Mouse (Mus musculus) heart, embryonic 13.5 days (tissue): ENCODE results near the gene Nrxn1. TPM values are rescaled to one million over a fixed set of nuclear protein-coding genes. Genes with fewer than 3 reads are reported as not detected.
A peak's percentile ranks its signal among the peaks of the same experiment; 100 is the strongest.

ENCODE experiments used
- ATAC-seq: fragments of 200-750 bp; cut with Nextera tagmentation; 2 replicates; pipeline ENCODE4 v1.8.0; 2017; ENCODE audit warnings: moderate TSS enrichment; ENCODE audit not compliant: insufficient number of reproducible peaks, low FRiP score, low TSS enrichment; ENCODE audit errors: extremely low read depth
- H3K27ac ChIP-seq: fragments of 300-500 bp; sonication (generic); replicated peaks from 2 replicates; pipeline ENCODE4 v1.5.1; 2015; ENCODE audit warnings: moderate library complexity, mild to moderate bottlenecking, inconsistent platforms
- H3K27me3 ChIP-seq: fragments of 300-500 bp; sonication (generic); replicated peaks from 2 replicates; pipeline ENCODE4 v1.6.1; 2015; ENCODE audit warnings: mild to moderate bottlenecking, inconsistent platforms
- H3K36me3 ChIP-seq: fragments of 300-500 bp; sonication (generic); 2 replicates; pipeline ENCODE4 v1.6.1; 2015; ENCODE audit warnings: mild to moderate bottlenecking, inconsistent platforms
- H3K4me1 ChIP-seq: fragments of 300-500 bp; sonication (generic); 2 replicates; pipeline ENCODE4 v1.6.1; 2015; ENCODE audit warnings: inconsistent platforms
- H3K4me2 ChIP-seq: fragments of 300-500 bp; sonication (generic); 2 replicates; pipeline ENCODE4 v1.6.1; 2015; ENCODE audit warnings: inconsistent platforms, mild to moderate bottlenecking, moderate library complexity
- H3K4me3 ChIP-seq: fragments of 300-500 bp; sonication (generic); 2 replicates; pipeline ENCODE4 v1.5.1; 2015; ENCODE audit warnings: moderate library complexity, mild to moderate bottlenecking, inconsistent platforms
- H3K9ac ChIP-seq: fragments of 300-500 bp; sonication (generic); 2 replicates; pipeline ENCODE4 v1.6.1; 2015; ENCODE audit warnings: inconsistent platforms, mild to moderate bottlenecking, moderate library complexity
- H3K9me3 ChIP-seq: fragments of 300-500 bp; sonication (generic); 2 replicates; pipeline ENCODE4 v1.6.1; 2016; ENCODE audit warnings: inconsistent platforms
- WGBS: fragments of 180-500 bp; shearing (Covaris S2); methylation state at CpG from one replicate; pipeline ENCODE4 v1.1.7; 2015; ENCODE audit warnings: mixed read lengths; 5-methylcytosine and 5-hydroxymethylcytosine counted together
- polyA plus RNA-seq: library from polyadenylated mRNA; unstranded; fragments of >200 nt; fragmentation: Nextera tagmentation; extraction: Ambion mirVana; gene quantifications from 2 replicates; pipeline ENCODE4 v1.2.1, GENCODE M21; 2015

The Nrxn1 gene
- polyA plus RNA-seq, result 1.8 and 1.9 TPM in 2 replicates

DNA sequence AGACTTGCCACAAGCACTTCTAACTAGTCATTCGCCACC is at the start of gene Nrxn1:
Gene Nrxn1 (minus strand): TSS at position 30 of the 39 bp plus-strand sequence.
- peak within 1 kb of the TSS; percentile 31 for H3K4me3 ChIP-seq
- WGBS, result 0% methylated on average over 1 of the region's 1 CpGs
- H3K4me1 ChIP-seq, result 0 out of 2 replicates have a peak, but pooled peaks cover 3% of the 10 kb centered on the region
- H3K27ac ChIP-seq, result no peak within 1 kb of the TSS
- H3K4me2 ChIP-seq, result peak within 1 kb of the TSS; percentile 57
- H3K9me3 ChIP-seq, result 0 out of 2 replicates have a peak, but pooled peaks cover 5% of the 10 kb centered on the region
- no peaks in the 10 kb centered on the region for H3K36me3 ChIP-seq
- no peak for ATAC-seq
- H3K27me3 ChIP-seq, result peaks cover 14% of the 10 kb centered on the region
- H3K9ac ChIP-seq, result no peak within 1 kb of the TSS

DNA sequence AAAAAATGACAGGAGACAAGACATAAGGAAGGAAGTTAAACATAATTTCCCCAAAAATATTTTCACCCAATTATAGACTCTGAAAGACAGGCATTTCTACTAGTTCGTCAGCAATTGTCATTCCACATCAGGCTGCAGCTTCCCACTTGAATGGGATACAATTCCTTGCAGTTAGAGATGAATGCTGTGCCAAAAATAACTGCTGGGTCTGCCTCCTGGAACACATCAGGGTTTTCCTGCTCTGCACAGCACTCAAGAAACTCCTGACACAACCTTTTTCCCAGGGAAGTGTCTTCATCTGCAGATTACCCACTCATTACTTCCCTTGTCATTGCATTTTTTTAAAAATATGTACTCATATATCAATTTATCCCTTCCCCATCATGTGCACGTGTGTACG is 44.0 kb upstream of the Nrxn1 start:
- 33% methylated on average over 3 of the region's 3 CpGs for WGBS
- Histone ChIP-seq H3K9me3 (no peaks in the 10 kb centered on the region), H3K4me3 (no peak overlapping the region), H3K9ac (no peak overlapping the region), H3K4me1 (peaks cover 9% of the 10 kb centered on the region; the same call in 1 of the 2 replicates), H3K4me2 (no peak overlapping the region), H3K36me3 (no peaks in the 10 kb centered on the region), H3K27ac (peak overlapping the region; percentile 32; the same call in 1 of the 2 replicates), H3K27me3 (no peaks in the 10 kb centered on the region)
- no peak for ATAC-seq

DNA sequence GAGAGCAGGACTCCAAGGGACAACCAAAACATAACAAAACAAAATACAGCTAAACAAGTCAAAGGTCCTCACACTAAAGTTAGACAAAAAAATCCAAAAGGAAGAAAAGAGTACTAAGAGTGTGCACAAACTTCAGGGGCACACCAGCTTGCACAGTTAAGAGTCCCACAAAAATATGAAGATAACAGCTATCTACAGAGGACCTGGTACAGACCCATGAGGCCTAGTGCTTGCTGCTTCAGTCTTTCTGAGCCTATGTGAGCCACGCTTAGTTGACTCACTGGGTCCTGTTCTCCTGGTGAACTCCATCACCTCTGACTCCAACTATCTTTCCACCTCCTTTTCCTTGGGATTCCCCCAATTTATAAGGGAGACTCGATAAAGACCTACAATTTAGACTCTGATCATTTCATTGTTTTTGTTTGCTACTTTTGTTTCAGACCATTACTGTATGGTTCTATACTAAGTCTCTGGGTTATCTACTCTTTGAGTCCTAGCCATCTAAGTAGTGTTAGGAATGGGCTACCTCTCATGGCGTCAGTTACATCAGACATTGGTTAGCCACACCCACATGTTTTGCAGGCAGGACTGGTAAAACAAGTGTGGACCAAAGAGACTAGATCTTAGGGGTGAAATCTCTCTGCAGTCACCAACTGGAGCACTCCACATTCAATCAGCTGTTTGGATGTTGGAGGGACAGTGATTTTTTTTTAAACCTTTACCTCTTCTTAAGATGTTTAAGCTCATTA is 20.2 kb upstream of the Nrxn1 start:
- ATAC-seq, result no peak
- H3K4me1 ChIP-seq, result no peaks in the 10 kb centered on the region
- H3K36me3 ChIP-seq, result no peaks in the 10 kb centered on the region
- no peak overlapping the region for H3K4me3 ChIP-seq
- H3K27ac ChIP-seq, result no peak overlapping the region
- no peaks in the 10 kb centered on the region for H3K27me3 ChIP-seq
- H3K9me3 ChIP-seq, result no peaks in the 10 kb centered on the region
- no peak overlapping the region for H3K4me2 ChIP-seq
- 63% methylated on average over 3 of the region's 3 CpGs for WGBS
- no peak overlapping the region for H3K9ac ChIP-seq

DNA sequence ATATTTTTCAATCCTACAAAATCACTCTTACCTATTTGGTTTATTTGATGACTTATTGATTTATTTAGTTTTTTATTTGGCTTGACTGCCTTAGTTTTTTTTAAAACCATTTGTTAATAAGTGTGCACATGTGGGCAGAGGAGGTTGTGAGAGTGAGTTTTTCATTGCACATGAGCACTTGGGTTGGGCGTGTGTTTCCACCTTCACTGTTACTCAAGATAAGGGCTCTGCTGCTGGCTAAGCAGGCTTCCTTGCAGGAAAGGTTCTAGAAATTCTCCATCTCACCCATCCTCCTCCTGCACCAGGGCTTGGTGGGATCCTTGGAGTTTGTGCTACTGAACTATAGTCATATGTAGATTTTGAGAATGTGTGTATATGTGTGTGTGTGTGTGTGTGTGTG is 19.2 kb upstream of the Nrxn1 start:
- 56% methylated on average over 1 of the region's 1 CpGs for WGBS
- H3K4me2 ChIP-seq, result no peak overlapping the region
- H3K4me3 ChIP-seq, result no peak overlapping the region
- ATAC-seq, result no peak
- no peak overlapping the region for H3K9ac ChIP-seq
- H3K4me1 ChIP-seq, result no peaks in the 10 kb centered on the region
- H3K36me3 ChIP-seq, result no peaks in the 10 kb centered on the region
- H3K27me3 ChIP-seq, result no peaks in the 10 kb centered on the region
- H3K9me3 ChIP-seq, result no peaks in the 10 kb centered on the region
- no peak overlapping the region for H3K27ac ChIP-seq

DNA sequence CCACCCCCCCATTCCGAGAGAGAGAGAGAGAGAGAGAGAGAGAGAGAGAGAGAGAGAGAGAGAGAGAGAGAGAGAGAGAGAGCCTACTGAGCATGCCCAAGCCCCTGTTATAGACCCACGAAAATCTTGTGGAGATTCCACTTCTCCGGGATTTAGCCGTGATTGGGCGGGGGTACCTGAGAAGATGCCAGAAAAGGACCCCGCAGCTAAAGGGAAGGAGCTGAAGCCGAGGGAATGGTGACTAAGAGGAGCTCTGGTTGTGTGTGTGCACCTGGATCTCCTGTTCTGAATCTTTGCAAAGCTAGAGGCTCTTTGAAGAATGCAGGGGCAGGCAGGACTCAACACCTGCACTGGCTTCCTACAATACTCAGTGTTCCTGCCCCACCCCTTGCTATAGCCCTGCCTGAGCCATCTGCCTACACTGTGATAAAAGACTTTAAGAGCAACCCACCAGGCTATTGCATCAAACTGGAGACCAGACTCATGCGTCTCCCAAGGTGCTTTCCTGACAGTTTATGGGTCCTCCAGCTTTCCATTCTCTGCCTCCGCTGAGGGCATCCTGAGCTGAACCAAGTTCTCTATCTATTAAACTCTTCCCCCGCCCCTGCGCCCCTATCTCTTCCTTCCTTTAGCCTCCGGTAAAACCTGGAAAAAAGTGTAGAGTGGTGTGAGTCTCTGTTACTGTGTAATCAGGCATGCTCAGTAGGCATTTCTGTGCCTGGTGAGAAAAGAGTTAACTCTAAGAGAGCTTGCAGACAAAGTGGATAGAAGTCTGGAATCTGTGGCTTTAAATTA is 407 bp upstream of the Nrxn1 start:
- H3K9me3 ChIP-seq, result 0 out of 2 replicates have a peak, but pooled peaks cover under 1% of the 10 kb centered on the region
- no peak overlapping the region for H3K4me3 ChIP-seq
- no peak overlapping the region for H3K27ac ChIP-seq
- peaks cover 10% of the 10 kb centered on the region for H3K27me3 ChIP-seq
- no peaks in the 10 kb centered on the region for H3K36me3 ChIP-seq
- ATAC-seq, result no peak
- peak overlapping the region; percentile 57; the same call in 1 of the 2 replicates for H3K4me2 ChIP-seq
- 0 out of 2 replicates have a peak, but pooled peaks cover 3% of the 10 kb centered on the region for H3K4me1 ChIP-seq
- no peak overlapping the region for H3K9ac ChIP-seq
- WGBS, result 25% methylated on average over 12 of the region's 12 CpGs

DNA sequence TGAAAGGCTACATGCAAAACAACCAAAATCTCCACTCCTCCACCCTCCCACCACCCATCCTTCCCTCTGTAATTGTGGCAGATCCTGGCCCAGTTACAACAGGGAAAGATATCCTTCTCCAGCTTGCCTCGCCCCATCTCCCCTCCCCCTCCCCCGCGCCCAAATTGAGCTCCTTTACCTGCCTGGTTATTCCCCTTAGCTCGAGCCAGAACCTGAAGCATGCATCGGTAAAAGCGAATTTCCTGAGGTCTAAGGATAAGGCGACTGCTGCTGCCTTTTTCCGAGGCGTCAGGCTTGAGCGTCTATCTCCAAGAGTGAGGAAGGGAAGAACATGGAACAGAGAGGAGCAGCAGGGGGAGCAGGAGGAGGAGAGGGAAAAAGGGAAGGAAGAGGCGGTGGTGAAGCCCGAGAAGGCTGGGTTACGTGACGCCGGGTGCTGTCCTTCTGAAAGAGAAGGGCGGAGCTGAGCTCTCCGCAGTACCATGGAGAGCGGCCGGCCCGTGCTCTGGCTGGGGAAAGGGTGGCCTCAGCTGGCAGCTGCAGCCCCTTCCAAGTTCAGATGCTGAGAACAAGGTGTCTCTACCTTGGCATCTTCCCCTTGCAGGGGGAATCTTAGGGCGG is 340 bp downstream of the Nrxn1 start:
- no peak overlapping the region for H3K9ac ChIP-seq
- 1% methylated on average over 21 of the region's 21 CpGs for WGBS
- peaks cover 17% of the 10 kb centered on the region for H3K27me3 ChIP-seq
- ATAC-seq, result peak; percentile 54; the same call in 1 of the 2 replicates
- no peaks in the 10 kb centered on the region for H3K36me3 ChIP-seq
- 0 out of 2 replicates have a peak, but pooled peaks cover 7% of the 10 kb centered on the region for H3K9me3 ChIP-seq
- H3K4me1 ChIP-seq, result 0 out of 2 replicates have a peak, but pooled peaks cover 3% of the 10 kb centered on the region
- H3K4me2 ChIP-seq, result peak overlapping the region; percentile 57
- H3K4me3 ChIP-seq, result peak overlapping the region; percentile 31
- no peak overlapping the region for H3K27ac ChIP-seq

DNA sequence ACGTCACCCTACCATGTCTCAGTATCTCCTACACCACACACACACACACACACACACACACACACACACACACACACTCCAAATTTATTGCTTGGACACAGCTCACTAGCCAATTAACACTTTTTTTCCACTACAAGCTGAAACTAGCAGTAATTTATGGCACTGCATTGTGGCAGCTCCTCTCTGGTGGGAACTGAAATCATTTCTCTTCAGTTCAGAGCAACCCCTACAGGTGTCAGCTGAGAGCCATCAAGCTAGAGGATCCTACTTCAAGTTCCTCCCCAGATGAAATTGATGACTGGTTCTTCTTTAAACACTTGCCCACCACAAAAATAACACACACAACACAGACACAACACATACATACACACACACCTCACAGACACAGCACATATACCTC is 2.2 kb downstream of the Nrxn1 start:
- WGBS, result 77% methylated on average over 1 of the region's 1 CpGs
- 0 out of 2 replicates have a peak, but pooled peaks cover 7% of the 10 kb centered on the region for H3K9me3 ChIP-seq

DNA sequence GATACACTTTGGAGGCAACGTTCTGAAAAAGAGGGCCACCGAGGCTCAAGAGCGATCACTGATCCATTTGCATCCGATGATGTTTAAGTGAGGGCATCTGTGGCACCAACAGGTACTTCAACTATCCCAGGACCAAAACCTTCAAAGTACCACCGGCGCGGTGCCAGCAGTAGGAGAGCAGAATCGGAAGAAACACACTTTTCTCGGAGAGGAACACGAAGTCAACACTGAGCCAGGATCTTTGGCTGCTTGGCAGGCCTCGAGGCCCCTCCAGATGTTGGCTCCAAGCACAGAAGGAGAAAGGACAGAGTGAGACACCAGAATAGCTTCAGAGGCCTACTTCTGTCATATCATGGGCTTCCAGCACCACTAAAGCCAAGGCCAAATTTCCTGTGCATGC is 3.9 kb downstream of the Nrxn1 start:
- whole genome bisulfite sequencing, result 71% methylated on average over 11 of the region's 11 CpGs
- Histone ChIP-seq H3K27me3 (peaks cover 17% of the 10 kb centered on the region), H3K4me1 (0 out of 2 replicates have a peak, but pooled peaks cover 3% of the 10 kb centered on the region), H3K36me3 (no peaks in the 10 kb centered on the region), H3K4me2 (no peak overlapping the region), H3K27ac (no peak overlapping the region), H3K9ac (no peak overlapping the region), H3K4me3 (no peak overlapping the region), H3K9me3 (0 out of 2 replicates have a peak, but pooled peaks cover 7% of the 10 kb centered on the region)
- ATAC-seq, result no peak

More for the DNA sequence above, 2.2 kb downstream of the Nrxn1 start:
- Histone ChIP-seq H3K4me3 (no peak overlapping the region), H3K36me3 (no peaks in the 10 kb centered on the region), H3K9ac (no peak overlapping the region), H3K4me1 (0 out of 2 replicates have a peak, but pooled peaks cover 3% of the 10 kb centered on the region), H3K27ac (no peak overlapping the region), H3K4me2 (no peak overlapping the region), H3K27me3 (peaks cover 17% of the 10 kb centered on the region)
- no peak for ATAC-seq

DNA sequence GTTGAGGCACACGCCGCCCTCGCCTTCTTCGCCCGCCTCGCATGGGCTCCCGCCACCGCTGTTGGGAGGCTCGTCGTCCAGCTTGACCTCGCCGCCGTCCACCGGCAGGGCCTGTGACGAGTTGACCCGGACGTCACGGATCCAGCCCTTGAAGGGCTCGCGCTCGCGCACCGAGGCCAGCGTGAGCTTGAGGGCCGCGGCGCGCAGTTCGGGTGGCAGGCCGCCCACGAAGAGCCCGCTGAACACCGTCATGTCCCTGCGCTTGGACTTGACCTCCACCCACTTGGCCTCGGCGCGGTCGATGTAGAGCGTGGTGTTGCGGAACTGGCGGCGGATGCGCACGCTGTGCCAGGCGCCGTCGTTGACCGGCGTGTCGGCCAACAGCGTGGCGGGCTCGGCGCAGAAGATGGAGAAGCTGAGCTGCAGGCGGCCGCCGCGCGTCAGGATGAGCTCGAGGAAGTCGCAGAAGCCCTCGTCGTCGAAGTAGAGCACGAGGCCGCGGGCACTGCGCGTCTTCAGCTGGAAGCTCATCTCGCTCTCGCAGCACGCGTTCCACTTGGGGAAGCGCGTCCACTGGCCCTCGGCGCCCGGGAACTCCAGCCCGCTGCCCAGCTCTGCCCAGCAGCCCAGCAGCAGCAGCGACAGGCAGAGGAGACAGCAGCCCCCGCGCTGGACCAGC is 4.7 kb downstream of the Nrxn1 start:
- 0 out of 2 replicates have a peak overlapping the region, but pooled peaks have one; percentile 13 for H3K4me2 ChIP-seq

DNA sequence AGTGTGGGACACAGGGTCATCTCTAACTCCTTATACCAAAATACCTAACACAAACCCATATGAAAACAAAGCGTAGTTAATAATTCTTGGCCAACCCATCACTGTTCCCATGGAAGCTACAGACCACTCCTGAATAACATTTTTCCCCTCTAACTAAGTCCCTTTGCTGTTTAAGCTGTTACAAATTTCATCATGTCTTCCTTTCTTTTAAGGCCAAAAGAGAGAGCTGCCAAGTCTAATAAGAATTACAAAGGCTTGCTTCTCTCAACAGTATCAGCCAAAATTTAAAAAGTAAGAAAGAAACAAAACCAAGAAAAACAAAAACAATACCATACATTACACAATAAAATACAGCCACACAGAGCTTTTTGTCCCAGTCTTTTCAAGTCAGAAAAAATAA is 6.5 kb downstream of the Nrxn1 start:
- H3K4me3 ChIP-seq, result no peak overlapping the region
- no peak overlapping the region for H3K27ac ChIP-seq
- WGBS, result 76% methylated on average over 1 of the region's 1 CpGs
- no peak overlapping the region for H3K9ac ChIP-seq
- no peaks in the 10 kb centered on the region for H3K36me3 ChIP-seq
- peaks cover 17% of the 10 kb centered on the region for H3K27me3 ChIP-seq
- no peak overlapping the region for H3K4me2 ChIP-seq
- no peaks in the 10 kb centered on the region for H3K4me1 ChIP-seq
- no peak for ATAC-seq
- 0 out of 2 replicates have a peak, but pooled peaks cover 7% of the 10 kb centered on the region for H3K9me3 ChIP-seq

More for the DNA sequence above, 4.7 kb downstream of the Nrxn1 start:
- no peak for ATAC-seq
- Histone ChIP-seq H3K27me3 (peaks cover 17% of the 10 kb centered on the region), H3K4me1 (0 out of 2 replicates have a peak, but pooled peaks cover 3% of the 10 kb centered on the region), H3K36me3 (no peaks in the 10 kb centered on the region), H3K27ac (no peak overlapping the region), H3K9me3 (0 out of 2 replicates have a peak, but pooled peaks cover 7% of the 10 kb centered on the region), H3K9ac (no peak overlapping the region), H3K4me3 (no peak overlapping the region)
- 51% methylated on average over 82 of the region's 82 CpGs for WGBS

DNA sequence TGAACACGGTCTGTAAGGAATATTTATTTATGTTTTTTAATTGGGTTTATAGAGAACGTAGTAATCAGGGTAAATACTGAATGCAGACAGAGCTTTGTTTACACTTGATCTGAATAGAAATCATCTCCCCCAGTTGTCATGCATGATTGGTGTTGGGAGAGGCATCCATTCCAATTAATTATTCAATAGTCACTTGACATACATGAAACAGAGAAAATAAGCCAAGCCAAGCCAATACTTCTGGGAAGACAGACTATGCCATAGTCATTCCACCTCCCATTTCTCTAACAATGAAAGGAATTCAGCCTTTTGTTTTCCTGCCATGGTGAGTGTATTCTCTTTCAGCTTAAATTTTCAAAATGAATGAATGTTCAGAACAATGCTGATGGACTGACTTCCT is 7.5 kb downstream of the Nrxn1 start:
- H3K9me3 ChIP-seq, result 0 out of 2 replicates have a peak, but pooled peaks cover 7% of the 10 kb centered on the region
- no peak overlapping the region for H3K4me3 ChIP-seq
- no peaks in the 10 kb centered on the region for H3K4me1 ChIP-seq
- H3K27me3 ChIP-seq, result peaks cover 17% of the 10 kb centered on the region
- no peak overlapping the region for H3K27ac ChIP-seq
- no peak for ATAC-seq
- WGBS, result 78% methylated on average over 2 of the region's 2 CpGs
- no peaks in the 10 kb centered on the region for H3K36me3 ChIP-seq
- H3K4me2 ChIP-seq, result no peak overlapping the region
- no peak overlapping the region for H3K9ac ChIP-seq
